Mouse (Mus musculus): Measurements from ENCODE around the gene Cryba4.

The Cryba4 gene

GRCm38 (mm10) chr5:112286608-112286983, 34.3 kb upstream of the Cryba4 start:
- in situ Hi-C loops (cut with MboI, MseI) = no loop called here

GRCm38 (mm10) chr5:112285548-112286085, 33.3 kb upstream of the Cryba4 start:
- in situ Hi-C loops (cut with MboI, MseI) = no loop called here

GRCm38 (mm10) chr5:112284203-112284582, 31.9 kb upstream of the Cryba4 start:
- in situ Hi-C loops (cut with MboI, MseI) = no loop called here

GRCm38 (mm10) chr5:112283543-112284202, 31.4 kb upstream of the Cryba4 start:
- in situ Hi-C loops (cut with MboI, MseI) = no loop called here

GRCm38 (mm10) chr5:112282780-112283482, 30.6 kb upstream of the Cryba4 start:
- in situ Hi-C loops (cut with MboI, MseI) = no loop called here

- in situ Hi-C loops (cut with MboI, MseI) = no loop called here
Measured at GRCm38 (mm10) chr5:112282123-112282779, 29.9 kb upstream of the Cryba4 start.

- in situ Hi-C loops (cut with MboI, MseI) = no loop called here
Measured at GRCm38 (mm10) chr5:112281676-112282075, 29.4 kb upstream of the Cryba4 start.

GRCm38 (mm10) chr5:112280863-112281660, 28.7 kb upstream of the Cryba4 start:
- in situ Hi-C loops (cut with MboI, MseI) = no loop called here

- in situ Hi-C loops (cut with MboI, MseI) = no loop called here
Measured at GRCm38 (mm10) chr5:112280151-112280550, 27.8 kb upstream of the Cryba4 start.

- in situ Hi-C loops (cut with MboI, MseI) = loop anchor here in 1 of 2 experiments (10.0 kb wide), 2 partner anchors 1545 to 2005 kb away; no protein-coding TSS in a partner anchor
Measured at GRCm38 (mm10) chr5:112279181-112280021, 27.1 kb upstream of the Cryba4 start.

- in situ Hi-C loops (cut with MboI, MseI) = loop anchor here in 1 of 2 experiments (10.0 kb wide), 2 partner anchors 1547 to 2003 kb away; no protein-coding TSS in a partner anchor
Measured at GRCm38 (mm10) chr5:112277906-112278470, 25.7 kb upstream of the Cryba4 start.

GRCm38 (mm10) chr5:112276907-112277348, 24.6 kb upstream of the Cryba4 start:
- in situ Hi-C loops (cut with MboI, MseI) = loop anchor here in 1 of 2 experiments (10.0 kb wide), 2 partner anchors 1548 to 2002 kb away; no protein-coding TSS in a partner anchor

- in situ Hi-C loops (cut with MboI, MseI) = loop anchor here in 1 of 2 experiments (10.0 kb wide), 2 partner anchors 1548 to 2002 kb away; no protein-coding TSS in a partner anchor
Measured at GRCm38 (mm10) chr5:112276267-112276873, 24.1 kb upstream of the Cryba4 start, which contains the start of gene Tpst2. Tpst2 (plus strand) TSS chr5:112276691.

GRCm38 (mm10) chr5:112275021-112275804, 22.9 kb upstream of the Cryba4 start:
- in situ Hi-C loops (cut with MboI, MseI) = loop anchor here in 1 of 2 experiments (10.0 kb wide), 2 partner anchors 1550 to 2000 kb away; no protein-coding TSS in a partner anchor

GRCm38 (mm10) chr5:112273746-112274463, 21.6 kb upstream of the Cryba4 start:
- in situ Hi-C loops (cut with MboI, MseI) = loop anchor here in 1 of 2 experiments (10.0 kb wide), 2 partner anchors 1551 to 1999 kb away; no protein-coding TSS in a partner anchor

- in situ Hi-C loops (cut with MboI, MseI) = loop anchor here in 1 of 2 experiments (10.0 kb wide), 2 partner anchors 1552 to 1998 kb away; no protein-coding TSS in a partner anchor
Measured at GRCm38 (mm10) chr5:112272934-112273333, 20.6 kb upstream of the Cryba4 start.

Measured in T-helper 17 cell (primary cell).